In genomic region chr10:43172066-43172465, GRCm38 (mm10) we compare ENCODE assay signal across 10 mouse cellular contexts. TPM values are rescaled to one million over a fixed set of nuclear protein-coding genes. Genes with fewer than 3 reads are reported as not detected.
DNase-seq lines count a peak whose midpoint lies in the region; ATAC-seq lines count a peak whose summit lies in the region.
"Had no signal": no experiment of that assay in that cellular context is flagged by ENCODE, and none has a peak within 500 bp of the region (broad histone marks: within the 10 kb centered on the region; RNA-seq: fewer than 3 reads in every experiment).

No protein-coding gene starts in this region.

- no peak overlapping the region for H3K27ac ChIP-seq in hindbrain, embryonic 10.5 days
- no peak overlapping the region for H3K27ac ChIP-seq in midbrain, embryonic 13.5 days

- peak overlapping the region; percentile 98 for H3K9ac ChIP-seq in midbrain, embryonic 13.5 days (replicated peaks)

- ATAC-seq in midbrain, embryonic 13.5 days = no peak

- H3K36me3 ChIP-seq in hindbrain, embryonic 10.5 days = no peaks in the 10 kb centered on the region
- H3K36me3 ChIP-seq in midbrain, embryonic 13.5 days = no peaks in the 10 kb centered on the region

- H3K4me1 ChIP-seq in hindbrain, embryonic 10.5 days (replicated peaks) = peaks cover 55% of the 10 kb centered on the region
- peaks cover 57% of the 10 kb centered on the region for H3K4me1 ChIP-seq in midbrain, embryonic 13.5 days (replicated peaks)

- H3K27me3 ChIP-seq in hindbrain, embryonic 10.5 days (ENCODE audit: insufficient read depth, poor library complexity, severe bottlenecking) = peaks cover 51% of the 10 kb centered on the region
- H3K27me3 ChIP-seq in midbrain, embryonic 13.5 days = peaks cover 7% of the 10 kb centered on the region

- H3K4me2 ChIP-seq in midbrain, embryonic 13.5 days (replicated peaks) = peak overlapping the region; percentile 78

- peak; percentile 25 for DNase-seq in embryo, embryonic 10 days (ENCODE audit: low spot score)
- no peak for DNase-seq in embryo, embryonic 9.5 days (ENCODE audit: extremely low spot score)
- peak; percentile 44 for DNase-seq in embryo, embryonic 11 days
- peak; percentile 17 for DNase-seq in hindbrain, embryonic 10.5 days (ENCODE audit: low spot score)
- DNase-seq in urinary bladder, adult 18-20 months (ENCODE audit: low spot score in 2 of 2) = no peak
- no peak for DNase-seq in right cerebral cortex, postnatal 36 days (ENCODE audit: low spot score in 2 of 2)
- no peak for DNase-seq in layer of hippocampus, postnatal 36 days
- DNase-seq: kidney, adult 18-20 months; lung, postnatal 14 days had no signal

- H3K4me3 ChIP-seq in hindbrain, embryonic 10.5 days = peak overlapping the region; percentile 91
- peak overlapping the region; percentile 89 for H3K4me3 ChIP-seq in midbrain, embryonic 13.5 days (replicated peaks)

- 4% methylated on average over 7 of the region's 7 CpGs for WGBS in hindbrain, embryonic 10.5 days
- WGBS in midbrain, embryonic 13.5 days = 5% methylated on average over 7 of the region's 7 CpGs

- H3K9me3 ChIP-seq in hindbrain, embryonic 10.5 days = no peaks in the 10 kb centered on the region
- no peaks in the 10 kb centered on the region for H3K9me3 ChIP-seq in midbrain, embryonic 13.5 days

RNA-seq across cellular contexts. Expression of gene Sobp, which starts 2.3 kb away (rescaled TPM):
- 2.9 and 4.5 TPM in 2 replicates for polyA plus RNA-seq in hindbrain, embryonic 10.5 days (2016; fragmentation: Nextera tagmentation; extraction: Ambion mirVana)
- 13.6 and 15.6 TPM in 2 replicates for polyA plus RNA-seq in midbrain, embryonic 13.5 days (2015; fragmentation: Nextera tagmentation; extraction: Ambion mirVana)
- total RNA-seq in layer of hippocampus, postnatal 36 days (2021) = 10 to 100 TPM; 83.0 to 84.4 TPM

RNA-seq across cellular contexts. Expression of gene 9030612E09Rik, which starts 2.4 kb away (rescaled TPM):
- 1.7 and 1.8 TPM in 2 replicates for polyA plus RNA-seq in hindbrain, embryonic 10.5 days (2016; fragmentation: Nextera tagmentation; extraction: Ambion mirVana)
- polyA plus RNA-seq in midbrain, embryonic 13.5 days (2015; fragmentation: Nextera tagmentation; extraction: Ambion mirVana) = 2.8 and 3.3 TPM in 2 replicates
- total RNA-seq in layer of hippocampus, postnatal 36 days (2021) = 1 to 10 TPM; 1.8 to 1.9 TPM

RNA-seq across cellular contexts. Expression of gene Pdss2, which starts 49.2 kb away (rescaled TPM):
- 13.4 and 15.5 TPM in 2 replicates for polyA plus RNA-seq in hindbrain, embryonic 10.5 days (2016; fragmentation: Nextera tagmentation; extraction: Ambion mirVana)
- polyA plus RNA-seq in midbrain, embryonic 13.5 days (2015; fragmentation: Nextera tagmentation; extraction: Ambion mirVana) = 17.8 TPM in 2 replicates
- total RNA-seq in layer of hippocampus, postnatal 36 days (2021) = 10 to 100 TPM; 14.0 to 19.2 TPM

Comparison
In these comparisons a context has a peak if more than half of its experiments do, and no peak if none do; other contexts are left out.
1. DNase-seq: peak in embryo, embryonic 10 days (single experiment), embryo, embryonic 11 days (single experiment) and hindbrain, embryonic 10.5 days (single experiment); none in embryo, embryonic 9.5 days (single experiment), urinary bladder, adult 18-20 months (0 of 2), right cerebral cortex, postnatal 36 days (0 of 2) and layer of hippocampus, postnatal 36 days (0 of 2).